24 mouse cellular contexts compared by ENCODE assay signal in genomic region chr7:102618118-102618517, GRCm38 (mm10). TPM values are rescaled to one million over a fixed set of nuclear protein-coding genes. Genes with fewer than 3 reads are reported as not detected.
DNase-seq lines count a peak whose midpoint lies in the region; TF ChIP-seq lines count a peak whose summit lies in the region.
"Had no signal": no experiment of that assay in that cellular context is flagged by ENCODE, and none has a peak within 500 bp of the region (broad histone marks: within the 10 kb centered on the region; RNA-seq: fewer than 3 reads in every experiment).

Gene Olfr553 (minus strand): TSS chr7:102618218.

- no peak within 1 kb of the TSS for H3K9ac ChIP-seq in MEL (ENCODE audit: control insufficient read depth, low read depth, low read length, poor library complexity, severe bottlenecking)

- no peak for TF ChIP-seq RAD21 in MEL (IDR thresholded peaks at IDR 0.05; ENCODE audit: low read depth, low read length)

- DNase-seq in MEL (ENCODE audit: low read depth, low spot score): no peak
- no peak for DNase-seq in left cerebral cortex, postnatal 25 days (ENCODE audit: low spot score in 2 of 2)
- DNase-seq: adrenal gland, adult 2 months; adrenal gland, adult 8-10 months; adrenal gland, postnatal 10 days; adrenal gland, postnatal 14 days; adrenal gland, postnatal 25 days; adrenal gland, postnatal 36 days; B cell, adult 2 months; cerebellum, adult 11 months; cerebellum, adult 11-12 months; cerebellum, adult 18-20 months; cerebellum, adult 2 months; cerebellum, adult 8-10 months had no signal

- no peak within 1 kb of the TSS for H3K4me3 ChIP-seq in MEL (ENCODE audit: control insufficient read depth in 1 of 2, insufficient read depth in 1 of 2, low read depth in 2 of 2, low read length in 2 of 2)

- H3K36me3 ChIP-seq in MEL (ENCODE audit: control insufficient read depth in 1 of 2, insufficient read depth in 2 of 2, low read length in 2 of 2): no peaks in the 10 kb centered on the region
- H3K36me3 ChIP-seq: G1E had no signal

- no peaks in the 10 kb centered on the region for H3K79me2 ChIP-seq in MEL (ENCODE audit: control insufficient read depth, insufficient read depth, low read length, poor library complexity)

- TF ChIP-seq EP300 in MEL (IDR thresholded peaks at IDR 0.05; ENCODE audit: low read depth in 1 of 2, low read length in 2 of 2): no peak

- intact Hi-C loops in left cerebral cortex, postnatal 25 days (cut with DNase I): no loop called here

- no peaks in the 10 kb centered on the region for H3K9me3 ChIP-seq in MEL (replicated peaks; ENCODE audit: insufficient read depth, low read length)
- H3K9me3 ChIP-seq: G1E had no signal

- TF ChIP-seq CTCF in MEL (IDR thresholded peaks at IDR 0.05 in 2 of 3, conservative IDR thresholded peaks at IDR 0.05 in 1 of 3; ENCODE audit: control insufficient read depth in 1 of 3, insufficient read depth in 1 of 3, low read depth in 2 of 3, low read length in 3 of 3, poor library complexity in 1 of 3, severe bottlenecking in 1 of 3): no peak

- no peaks in the 10 kb centered on the region for H3K4me1 ChIP-seq in MEL (ENCODE audit: control insufficient read depth in 1 of 2, insufficient read depth in 2 of 2, low read length in 2 of 2)

- TF ChIP-seq POLR2A in MEL (IDR thresholded peaks at IDR 0.05; ENCODE audit: control insufficient read depth in 1 of 2, insufficient read depth in 1 of 2, low read depth in 1 of 2, low read length in 2 of 2, poor library complexity in 1 of 2): no peak

- H3K27ac ChIP-seq in MEL (ENCODE audit: control insufficient read depth, low read depth, low read length): no peak within 1 kb of the TSS

- H3K27me3 ChIP-seq in MEL (ENCODE audit: control insufficient read depth in 1 of 2, insufficient read depth in 2 of 2, low read length in 2 of 2): no peaks in the 10 kb centered on the region; a peak in 2 of 4 replicates
- H3K27me3 ChIP-seq: CH12.LX had no signal

TF ChIP-seq in MEL, 35 proteins besides CTCF, POLR2A, EP300 and RAD21:
- TF ChIP-seq UBTF (IDR thresholded peaks at IDR 0.05; ENCODE audit: borderline replicate concordance, insufficient read depth, low read depth, low read length) (no peak), ZNF384 (IDR thresholded peaks at IDR 0.05; ENCODE audit: low read depth, low read length) (0 out of 2 replicates have a peak, but pooled peaks have one; percentile 18)

RNA-seq across cellular contexts. Expression of gene Olfr553, which starts in this region (rescaled TPM):
- total RNA-seq in MEL (2012; rRNA removed): not detected in 2 replicates
- polyA plus RNA-seq in MEL (2012; ENCODE audit: insufficient read depth in 1 of 2, insufficient read length in 2 of 2, low read depth in 1 of 2, low replicate concordance in 2 of 2, missing spikeins in 1 of 2): not detected
- not detected for total RNA-seq in left cerebral cortex, postnatal 25 days (2021)
- total RNA-seq: adrenal gland, adult 18-20 months; adrenal gland, adult 2 months; adrenal gland, adult 8-10 months; adrenal gland, postnatal 10 days; adrenal gland, postnatal 14 days; adrenal gland, postnatal 25 days; adrenal gland, postnatal 36 days; adrenal gland, postnatal 4 days; CH12.LX; ES-E14 had no signal
- polyA plus RNA-seq: activated CD4-positive, CD25-positive, alpha-beta regulatory T cell, adult 4 months; adrenal gland, adult 2 months; brain, embryonic 14.5 days; C2C12; CD4-positive, CD25-positive, alpha-beta regulatory T cell, adult 4 months; cerebellum, adult 2 months; G1E; Patski had no signal
